Mouse (Mus musculus) cerebellum, adult 2 months (tissue): ENCODE results near the gene Gm19345.

Source experiments
- CTCF ChIP-seq: fragments of 200-500 bp; IDR thresholded peaks from 2 replicates; pipeline ENCODE4 v1.5.1; 2011; ENCODE audit warnings: low read depth, mild to moderate bottlenecking, control low read depth, low read length, moderate library complexity, borderline replicate concordance; ENCODE audit not compliant: insufficient read depth
- POLR2A ChIP-seq: fragments of 200-500 bp; IDR thresholded peaks from 2 replicates; pipeline ENCODE4 v1.6.1; 2011; ENCODE audit warnings: low read length, control low read depth, borderline replicate concordance; ENCODE audit not compliant: insufficient read depth

DNA sequence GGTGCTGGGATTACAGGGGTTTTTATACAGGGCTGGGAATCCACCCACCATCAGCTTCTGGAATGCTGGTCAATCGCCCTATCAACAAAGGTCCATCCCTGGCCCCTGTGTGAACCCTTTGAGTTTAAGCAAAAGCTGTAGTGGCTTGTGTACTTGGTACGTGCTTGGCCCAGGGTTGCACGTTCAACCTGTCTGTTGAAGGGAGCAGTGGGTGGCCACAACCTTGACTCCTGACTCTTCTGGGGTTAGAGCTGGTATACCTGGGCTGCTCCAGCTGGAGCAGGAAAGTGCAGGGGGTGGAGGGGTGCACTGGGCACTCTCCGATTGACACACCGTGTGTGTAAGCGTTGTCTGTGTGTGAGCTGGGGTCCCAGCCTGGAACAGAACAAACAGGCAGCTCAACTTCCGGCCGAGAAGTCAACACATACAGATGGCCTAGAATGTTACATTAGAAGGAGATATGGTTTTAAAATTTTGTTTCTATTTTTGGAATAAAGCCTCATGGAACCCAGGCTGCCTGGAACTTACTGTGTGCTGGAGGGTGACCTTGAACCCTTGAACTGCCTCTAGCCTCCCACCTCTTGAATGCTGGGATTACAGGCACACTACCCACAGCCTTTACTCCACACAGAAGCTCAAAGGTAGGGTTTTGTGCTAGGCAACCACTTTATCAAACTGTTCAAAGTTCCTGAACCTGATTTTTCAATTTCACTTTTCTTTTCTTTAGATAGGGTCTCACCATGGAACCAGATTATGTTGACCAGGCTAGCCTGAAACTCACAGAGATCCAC lies 13.6 kb downstream of the Gm19345 start:
- TF ChIP-seq CTCF = no peak
- TF ChIP-seq POLR2A = no peak
